Mouse (Mus musculus) kidney, adult 2 months (tissue): ENCODE results near the gene Adamts7.

Experiments
- CTCF ChIP-seq: fragments of 200-500 bp; conservative IDR thresholded peaks from 2 replicates; pipeline ENCODE4 v1.5.1; 2011; ENCODE audit warnings: low read depth, mild to moderate bottlenecking, control low read depth, low read length, moderate library complexity, mixed read lengths; ENCODE audit not compliant: insufficient read depth, insufficient read length
- POLR2A ChIP-seq: fragments of 200-500 bp; IDR thresholded peaks from one replicate; pipeline ENCODE4 v1.6.1; 2011; ENCODE audit warnings: low read depth, low read length, control low read depth

DNA sequence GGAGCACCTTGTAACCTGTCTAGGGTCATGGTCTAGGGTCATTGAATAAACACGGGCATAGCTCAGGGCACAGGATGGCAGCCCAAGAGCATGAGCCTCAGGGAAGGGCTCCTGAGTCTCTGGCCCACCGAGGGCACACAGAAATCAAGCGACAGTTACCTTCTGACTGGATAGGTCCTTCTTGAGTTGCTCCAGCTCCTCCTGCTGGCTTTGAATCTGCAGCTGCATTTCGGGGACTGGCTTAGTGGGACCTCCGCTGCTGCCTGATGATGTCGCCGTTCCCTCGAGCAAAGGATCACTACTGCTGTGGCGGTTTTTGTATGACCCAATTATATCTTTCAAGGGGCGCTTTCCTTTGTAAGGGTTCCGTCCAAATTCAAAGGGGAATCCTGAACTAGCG lies 64.3 kb downstream of the Adamts7 start:
- TF ChIP-seq POLR2A: no peak
- TF ChIP-seq CTCF: peak; percentile 44
